Mouse (Mus musculus): ENCODE results near the gene Tnfrsf25.

DNA sequence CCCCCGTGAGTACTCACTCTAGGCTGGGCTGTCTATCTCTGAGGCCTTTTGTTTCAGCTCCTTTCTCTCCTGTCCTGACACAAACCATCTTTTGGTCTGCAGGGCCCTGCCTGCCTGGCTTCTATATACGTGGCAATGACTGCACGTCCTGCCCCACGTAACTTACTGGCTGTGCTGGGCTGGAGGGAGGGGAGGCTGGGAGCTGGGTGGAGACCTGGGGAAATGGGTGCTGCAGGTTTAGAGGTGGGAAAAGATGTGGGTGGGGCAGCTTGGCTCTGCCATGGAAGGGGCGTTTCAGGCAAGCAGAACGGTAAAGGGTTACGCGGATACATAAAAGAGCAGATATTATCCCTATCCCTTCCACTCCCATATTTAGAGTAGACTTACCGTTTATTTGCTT, 1.8 kb downstream of the Tnfrsf25 start:
- no peak for TF ChIP-seq CTCF (IDR thresholded peaks at IDR 0.05; ENCODE audit: control insufficient read depth, insufficient read depth, insufficient read length)
- no peak for TF ChIP-seq USF1 (IDR thresholded peaks at IDR 0.05; ENCODE audit: low read depth)
- no peak for TF ChIP-seq MAX (IDR thresholded peaks at IDR 0.05)
- TF ChIP-seq MYOD1 (IDR thresholded peaks at IDR 0.05; ENCODE audit: control insufficient read depth, insufficient read length, low read depth), result no peak
- no peak for TF ChIP-seq CEBPB (IDR thresholded peaks at IDR 0.05; ENCODE audit: low read depth)

All from C2C12 (cell line).